Mouse (Mus musculus) heart, adult 9 months (tissue): Measurements from ENCODE around the gene Col4a1.

ENCODE experiments used
- DNase-seq, 2 experiments: peaks; one replicate each; pipeline ENCODE4 v3.0.0; 2022; ENCODE audit warnings: low spot score in 2 of 2

The Col4a1 gene

GRCm38 (mm10) chr8:11300436-11300835 lies 12.2 kb downstream of the Col4a1 start:
- no peak for DNase-seq

GRCm38 (mm10) chr8:11299317-11299602 lies 13.4 kb downstream of the Col4a1 start:
- DNase-seq: no peak

GRCm38 (mm10) chr8:11298531-11299316 lies 13.9 kb downstream of the Col4a1 start:
- DNase-seq: no peak

- peak; percentile 80 to 91 for DNase-seq
Observed at GRCm38 (mm10) chr8:11297141-11297838, 15.3 kb downstream of the Col4a1 start.

- no peak for DNase-seq
Observed at GRCm38 (mm10) chr8:11296282-11296943, 16.2 kb downstream of the Col4a1 start.

GRCm38 (mm10) chr8:11292611-11293010 lies 20.0 kb downstream of the Col4a1 start:
- peak; percentile 56 to 76 for DNase-seq

- no peak for DNase-seq
Observed at GRCm38 (mm10) chr8:11290533-11290932, 22.1 kb downstream of the Col4a1 start.

- no peak for DNase-seq
Observed at GRCm38 (mm10) chr8:11288286-11288685, 24.3 kb downstream of the Col4a1 start.

- DNase-seq: no peak
Observed at GRCm38 (mm10) chr8:11287139-11287538, 25.5 kb downstream of the Col4a1 start.

- DNase-seq: peak in 1 of 2 experiments; percentile 63
Observed at GRCm38 (mm10) chr8:11285437-11285836, 27.2 kb downstream of the Col4a1 start.

GRCm38 (mm10) chr8:11283217-11283616 lies 29.4 kb downstream of the Col4a1 start:
- peak in 1 of 2 experiments; percentile 63 for DNase-seq

- no peak for DNase-seq
Observed at GRCm38 (mm10) chr8:11282696-11283095, 29.9 kb downstream of the Col4a1 start.

GRCm38 (mm10) chr8:11282139-11282538 lies 30.5 kb downstream of the Col4a1 start:
- no peak for DNase-seq

GRCm38 (mm10) chr8:11280721-11281268 lies 31.8 kb downstream of the Col4a1 start:
- DNase-seq: no peak

- peak; percentile 49 to 76 for DNase-seq
Observed at GRCm38 (mm10) chr8:11279296-11279826, 33.3 kb downstream of the Col4a1 start.

GRCm38 (mm10) chr8:11278101-11278611 lies 34.5 kb downstream of the Col4a1 start:
- DNase-seq: peak; percentile 79 to 83

- peak; percentile 72 for DNase-seq
Observed at GRCm38 (mm10) chr8:11277602-11278051, 35.0 kb downstream of the Col4a1 start.

GRCm38 (mm10) chr8:11276286-11276685 lies 36.3 kb downstream of the Col4a1 start:
- no peak for DNase-seq

GRCm38 (mm10) chr8:11274415-11274814 lies 38.2 kb downstream of the Col4a1 start:
- DNase-seq: no peak

- peak; percentile 90 to 91 for DNase-seq
Observed at GRCm38 (mm10) chr8:11273506-11274158, 39.0 kb downstream of the Col4a1 start.

- no peak for DNase-seq
Observed at GRCm38 (mm10) chr8:11272205-11272604, 40.4 kb downstream of the Col4a1 start.
